Mouse (Mus musculus) myocyte (in vitro differentiated cells): ENCODE results near the gene Tmem259. TPM values are rescaled to one million over a fixed set of nuclear protein-coding genes. Genes with fewer than 3 reads are reported as not detected.
"Not testable (repeated sequence)": the region's sequence is repeated elsewhere in the genome, so short reads cannot be mapped to it uniquely, and the experiment has no call there.

Experiments used
- H3K27me3 ChIP-seq: one replicate; pipeline ENCODE4 v1.6.1; 2011; ENCODE audit not compliant: control insufficient read depth, insufficient read depth, insufficient read length
- H3K36me3 ChIP-seq: one replicate; pipeline ENCODE4 v1.6.1; 2011; ENCODE audit not compliant: control insufficient read depth, insufficient read depth
- H3K4me2 ChIP-seq: one replicate; pipeline ENCODE4 v1.6.1; 2011; ENCODE audit warnings: low read depth, control low read depth
- H3K4me3 ChIP-seq: one replicate; pipeline ENCODE4 v1.5.1; 2011; ENCODE audit warnings: mild to moderate bottlenecking, control low read depth, moderate library complexity
- H3K79me2 ChIP-seq: one replicate; pipeline ENCODE4 v1.6.1; 2011; ENCODE audit not compliant: control insufficient read depth, insufficient read depth
- H3ac ChIP-seq: one replicate; pipeline ENCODE4 v1.6.1; 2011; ENCODE audit not compliant: control insufficient read depth, insufficient read length
- CEBPB ChIP-seq: IDR thresholded peaks from 2 replicates; pipeline ENCODE4 v1.6.1; 2011; ENCODE audit warnings: mild to moderate bottlenecking, moderate library complexity; ENCODE audit not compliant: poor library complexity, insufficient read depth, severe bottlenecking
- E2F4 ChIP-seq: IDR thresholded peaks from one replicate; pipeline ENCODE4 v1.6.1; 2011; ENCODE audit warnings: mild to moderate bottlenecking, control low read depth, moderate library complexity; ENCODE audit not compliant: insufficient read depth
- MAX ChIP-seq: IDR thresholded peaks from one replicate; pipeline ENCODE4 v1.6.1; 2011; ENCODE audit warnings: low read depth, mild to moderate bottlenecking, control low read depth
- MYOD1 ChIP-seq, 3 experiments: IDR thresholded peaks; one replicate each; pipeline ENCODE4 v1.6.1; 2011; ENCODE audit warnings: control low read depth in 2 of 3, low read depth in 2 of 3, mild to moderate bottlenecking in 2 of 3, moderate library complexity in 1 of 3; ENCODE audit not compliant: insufficient read length in 2 of 3, control insufficient read depth in 1 of 3
- MYOG ChIP-seq, 3 experiments: IDR thresholded peaks; one replicate each; pipeline ENCODE4 v1.6.1; 2011; ENCODE audit warnings: control low read depth in 2 of 3, low read depth in 2 of 3, mild to moderate bottlenecking in 2 of 3; ENCODE audit not compliant: insufficient read length in 2 of 3, control insufficient read depth in 1 of 3, insufficient read depth in 1 of 3
- POLR2A ChIP-seq: IDR thresholded peaks from one replicate; pipeline ENCODE4 v1.6.1; 2011; ENCODE audit warnings: low read depth, mild to moderate bottlenecking, control low read depth, moderate library complexity; ENCODE audit not compliant: insufficient read length
- POLR2AphosphoS2 ChIP-seq: IDR thresholded peaks from one replicate; pipeline ENCODE4 v1.6.1; 2011; ENCODE audit warnings: low read depth, control low read depth; ENCODE audit not compliant: insufficient read length
- REST ChIP-seq: IDR thresholded peaks from one replicate; pipeline ENCODE4 v1.6.1; 2011; ENCODE audit warnings: mild to moderate bottlenecking, control low read depth, moderate library complexity; ENCODE audit not compliant: insufficient read depth, insufficient read length
- SRF ChIP-seq: IDR thresholded peaks from one replicate; pipeline ENCODE4 v1.6.1; 2011; ENCODE audit warnings: low read depth; ENCODE audit not compliant: control insufficient read depth, insufficient read length
- TCF12 ChIP-seq: IDR thresholded peaks from one replicate; pipeline ENCODE4 v1.6.1; 2011; ENCODE audit warnings: mild to moderate bottlenecking, control low read depth; ENCODE audit not compliant: poor library complexity, insufficient read depth, severe bottlenecking
- TCF3 ChIP-seq: IDR thresholded peaks from one replicate; pipeline ENCODE4 v1.6.1; 2011; ENCODE audit warnings: low read depth, control low read depth; ENCODE audit not compliant: insufficient read length
- USF1 ChIP-seq: IDR thresholded peaks from one replicate; pipeline ENCODE4 v1.6.1; 2011; ENCODE audit warnings: low read depth, mild to moderate bottlenecking, control low read depth, moderate library complexity
- polyA plus RNA-seq: library from polyadenylated mRNA; unstranded; fragments of >200 nt; fragmentation: generic; extraction: Trizol; gene quantifications from one replicate; pipeline ENCODE4 v1.2.1, GENCODE M21; 2012; ENCODE audit warnings: missing spikeins

Gene Tmem259
- polyA plus RNA-seq, 1 experiment, result 152 TPM

GRCm38 (mm10) chr10:79960671-79961294, 23.3 kb downstream of the Tmem259 start:
- Histone ChIP-seq H3K4me2 (peak overlapping the region; percentile 95), H3K79me2 (peaks cover 13% of the 10 kb centered on the region), H3K36me3 (no peaks in the 10 kb centered on the region), H3K4me3 (peak overlapping the region; percentile 55), H3ac (peak overlapping the region; percentile 60), H3K27me3 (peaks cover 4% of the 10 kb centered on the region)
- TF ChIP-seq MYOG (IDR thresholded peaks at IDR 0.05; ENCODE audit: control insufficient read depth in 1 of 3, insufficient read depth in 1 of 3, insufficient read length in 2 of 3, low read depth in 2 of 3) (no peak), POLR2AphosphoS2 (no peak), TCF3 (no peak), MYOD1 (IDR thresholded peaks at IDR 0.05; ENCODE audit: control insufficient read depth in 1 of 3, insufficient read length in 2 of 3, low read depth in 2 of 3) (no peak), POLR2A (no peak), CEBPB (no peak), SRF (no peak), REST (no peak), E2F4 (no peak), MAX (no peak), USF1 (no peak), TCF12 (no peak)

GRCm38 (mm10) chr10:79959847-79960601, 24.1 kb downstream of the Tmem259 start, which contains the start of gene Wdr18:
Gene Wdr18 (plus strand): TSS chr10:79960152.
- peak within 1 kb of the TSS; percentile 60 for H3ac ChIP-seq
- H3K36me3 ChIP-seq, result no peaks in the 10 kb centered on the region
- H3K4me3 ChIP-seq, result peak within 1 kb of the TSS; percentile 55
- H3K79me2 ChIP-seq, result peaks cover 13% of the 10 kb centered on the region
- H3K4me2 ChIP-seq, result peak within 1 kb of the TSS; percentile 95
- peaks cover 4% of the 10 kb centered on the region for H3K27me3 ChIP-seq
- TF ChIP-seq MYOD1 (IDR thresholded peaks at IDR 0.05; ENCODE audit: control insufficient read depth in 1 of 3, insufficient read length in 2 of 3, low read depth in 2 of 3) (peak in 2 of 3 experiments; percentile 48 to 65), REST (no peak), TCF12 (no peak), CEBPB (no peak), MYOG (IDR thresholded peaks at IDR 0.05; ENCODE audit: control insufficient read depth in 1 of 3, insufficient read depth in 1 of 3, insufficient read length in 2 of 3, low read depth in 2 of 3) (peak in 2 of 3 experiments; percentile 40 to 68), POLR2A (peak; percentile 83), USF1 (no peak), MAX (no peak), SRF (no peak), E2F4 (no peak), TCF3 (no peak), POLR2AphosphoS2 (peak; percentile 69)

- Histone ChIP-seq H3K79me2 (peaks cover 13% of the 10 kb centered on the region), H3K4me2 (peak overlapping the region; percentile 74), H3ac (peak overlapping the region; percentile 60), H3K4me3 (peak overlapping the region; percentile 55)
- H3K27me3 ChIP-seq, H3K36me3 ChIP-seq: not testable (repeated sequence)
These were observed 24.7 kb downstream of the Tmem259 start for GRCm38 (mm10) chr10:79959412-79959811.

GRCm38 (mm10) chr10:79958140-79958816, 25.9 kb downstream of the Tmem259 start:
- TF ChIP-seq CEBPB (no peak), USF1 (no peak), MYOD1 (IDR thresholded peaks at IDR 0.05; ENCODE audit: control insufficient read depth in 1 of 3, insufficient read length in 2 of 3, low read depth in 2 of 3) (no peak), TCF3 (no peak), E2F4 (no peak), POLR2A (no peak), TCF12 (no peak)
- peaks cover 4% of the 10 kb centered on the region for H3K27me3 ChIP-seq
- no peak overlapping the region for H3ac ChIP-seq
- peak overlapping the region; percentile 28 for H3K4me2 ChIP-seq
- H3K79me2 ChIP-seq, result peaks cover 13% of the 10 kb centered on the region
- no peak overlapping the region for H3K4me3 ChIP-seq
- no peaks in the 10 kb centered on the region for H3K36me3 ChIP-seq

- no peak overlapping the region for H3ac ChIP-seq
- peaks cover 6% of the 10 kb centered on the region for H3K36me3 ChIP-seq
- H3K79me2 ChIP-seq, result peaks cover 13% of the 10 kb centered on the region
- peaks cover 4% of the 10 kb centered on the region for H3K27me3 ChIP-seq
- no peak for TF ChIP-seq POLR2AphosphoS2
- no peak for TF ChIP-seq TCF3
- no peak overlapping the region for H3K4me2 ChIP-seq
- no peak overlapping the region for H3K4me3 ChIP-seq
These were observed 27.4 kb downstream of the Tmem259 start for GRCm38 (mm10) chr10:79956643-79957154.
